Mouse (Mus musculus) midbrain, embryonic 13.5 days (tissue): Measurements from ENCODE around the gene Baiap2l1. TPM values are rescaled to one million over a fixed set of nuclear protein-coding genes. Genes with fewer than 3 reads are reported as not detected.
"Not testable (repeated sequence)": the region's sequence is repeated elsewhere in the genome, so short reads cannot be mapped to it uniquely, and the experiment has no call there.

Experiments used
- ATAC-seq: fragments of 200-750 bp; cut with Nextera tagmentation; 2 replicates; pipeline ENCODE4 v1.8.0; 2017; ENCODE audit warnings: mild to moderate bottlenecking, moderate TSS enrichment, moderate library complexity
- H3K27ac ChIP-seq: fragments of 300-500 bp; sonication (generic); 2 replicates; pipeline ENCODE4 v1.5.1; 2015; ENCODE audit warnings: inconsistent platforms, mild to moderate bottlenecking, moderate library complexity
- H3K27me3 ChIP-seq: fragments of 300-500 bp; sonication (generic); 2 replicates; pipeline ENCODE4 v1.6.1; 2015; ENCODE audit warnings: mild to moderate bottlenecking, inconsistent platforms
- H3K36me3 ChIP-seq: fragments of 300-500 bp; sonication (generic); 2 replicates; pipeline ENCODE4 v1.6.1; 2015; ENCODE audit warnings: mild to moderate bottlenecking, inconsistent platforms
- H3K4me1 ChIP-seq: fragments of 300-500 bp; sonication (generic); replicated peaks from 2 replicates; pipeline ENCODE4 v1.6.1; 2015; ENCODE audit warnings: inconsistent platforms
- H3K4me2 ChIP-seq: fragments of 300-500 bp; sonication (generic); replicated peaks from 2 replicates; pipeline ENCODE4 v1.6.1; 2015; ENCODE audit warnings: moderate library complexity, mild to moderate bottlenecking, inconsistent platforms
- H3K4me3 ChIP-seq: fragments of 300-500 bp; sonication (generic); replicated peaks from 2 replicates; pipeline ENCODE4 v1.5.1; 2015; ENCODE audit warnings: mild to moderate bottlenecking, inconsistent platforms
- H3K9ac ChIP-seq: fragments of 300-500 bp; sonication (generic); replicated peaks from 2 replicates; pipeline ENCODE4 v1.6.1; 2015; ENCODE audit warnings: mild to moderate bottlenecking, inconsistent platforms
- H3K9me3 ChIP-seq: fragments of 300-500 bp; sonication (generic); 2 replicates; pipeline ENCODE4 v1.6.1; 2016; ENCODE audit warnings: mild to moderate bottlenecking, inconsistent platforms
- WGBS: fragments of 180-500 bp; shearing (Covaris S2); methylation state at CpG from one replicate; pipeline ENCODE4 v1.1.7; 2015; 5-methylcytosine and 5-hydroxymethylcytosine counted together
- polyA plus RNA-seq: library from polyadenylated mRNA; unstranded; fragments of >200 nt; fragmentation: Nextera tagmentation; extraction: Ambion mirVana; gene quantifications from 2 replicates; pipeline ENCODE4 v1.2.1, GENCODE M21; 2015

The Baiap2l1 gene
- polyA plus RNA-seq, 1 experiment from 2014 or later: 1.5 TPM

DNA sequence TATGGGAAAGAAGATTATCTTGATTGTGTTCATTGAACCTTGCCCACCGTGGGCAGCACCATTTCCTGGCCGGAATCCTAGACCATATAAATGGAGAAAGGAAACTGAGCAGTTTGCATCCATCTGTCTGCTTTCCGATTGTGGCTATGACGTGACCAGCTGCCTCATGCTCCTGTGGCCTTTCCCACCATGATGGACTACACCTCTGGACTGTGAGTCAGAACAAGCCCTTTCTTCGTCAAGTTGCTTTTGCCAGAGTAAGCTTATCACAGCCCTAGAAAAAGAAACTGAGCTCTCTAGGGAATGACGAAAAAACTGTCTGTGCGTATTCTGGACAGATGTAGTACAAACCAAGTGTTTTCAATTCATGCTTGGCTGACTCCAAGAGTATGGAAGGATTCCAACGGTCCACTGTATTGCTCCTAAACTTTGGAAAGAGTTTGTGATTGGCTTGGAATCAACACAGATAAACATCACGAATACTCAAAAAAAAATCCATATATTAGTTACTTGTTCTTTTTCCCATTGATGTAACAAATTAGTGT is 10.8 kb upstream of the Baiap2l1 start:
- whole genome bisulfite sequencing: 92% methylated on average over 9 of the region's 9 CpGs
- ATAC-seq: no peak
- Histone ChIP-seq H3K4me2 (no peak overlapping the region), H3K4me3 (no peak overlapping the region), H3K27me3 (no peaks in the 10 kb centered on the region), H3K27ac (no peak overlapping the region), H3K9ac (no peak overlapping the region), H3K4me1 (no peaks in the 10 kb centered on the region), H3K36me3 (no peaks in the 10 kb centered on the region), H3K9me3 (no peaks in the 10 kb centered on the region)

DNA sequence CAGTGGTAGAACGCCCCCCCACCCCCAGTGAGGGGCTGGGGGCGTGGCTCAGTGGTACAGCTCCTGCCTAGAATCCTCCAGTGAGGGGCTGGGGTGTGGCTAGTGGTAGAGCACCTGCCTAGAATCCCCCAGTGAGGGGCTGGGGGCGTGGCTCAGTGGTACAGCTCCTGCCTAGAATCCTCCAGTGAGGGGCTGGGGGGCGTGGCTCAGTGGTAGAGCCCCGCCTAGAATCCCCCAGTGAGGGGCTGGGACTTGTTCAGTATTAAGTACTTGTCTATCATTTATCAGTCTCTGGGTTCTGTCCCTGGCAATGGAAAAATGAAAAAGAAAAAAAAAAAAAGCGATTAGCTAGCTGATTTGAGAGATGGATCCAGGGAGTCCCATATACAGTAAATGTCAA is 8.6 kb upstream of the Baiap2l1 start:
- H3K9ac ChIP-seq, H3K27ac ChIP-seq, H3K4me3 ChIP-seq, H3K4me2 ChIP-seq, H3K9me3 ChIP-seq, H3K36me3 ChIP-seq, H3K4me1 ChIP-seq, H3K27me3 ChIP-seq, ATAC-seq: not testable (repeated sequence)
- 67% methylated on average over 6 of the region's 6 CpGs for WGBS

DNA sequence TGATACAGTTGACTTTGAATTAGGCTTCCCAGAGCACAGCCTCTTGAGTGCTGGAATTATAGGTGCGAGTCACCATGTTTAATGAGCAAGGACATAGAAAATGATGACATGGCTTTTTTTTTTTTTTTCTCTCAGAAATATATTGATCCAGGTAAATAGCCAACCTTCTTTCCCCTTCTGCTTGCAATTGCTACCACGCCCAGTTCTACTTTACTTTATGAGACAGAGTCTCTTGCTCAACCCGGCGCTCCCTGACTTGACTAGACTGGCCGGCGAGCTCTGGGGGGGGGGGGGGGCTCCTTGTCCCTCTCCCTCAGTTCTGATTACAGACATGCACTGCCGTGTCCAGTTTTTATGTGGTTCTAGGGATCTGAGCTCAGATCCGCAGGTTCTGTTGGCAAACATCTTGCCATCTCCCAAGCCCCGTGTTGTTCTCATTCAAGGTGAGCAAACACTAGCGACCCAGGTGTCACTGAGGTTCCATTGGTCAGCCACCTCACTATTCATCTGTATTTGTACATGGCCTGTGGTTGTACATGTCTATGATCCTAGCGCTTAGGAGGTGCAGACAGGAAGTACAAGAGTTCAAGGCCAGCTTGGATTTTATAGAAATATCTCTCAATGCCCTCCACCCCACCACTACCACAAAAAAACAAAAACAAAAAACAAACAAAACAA is 6.9 kb upstream of the Baiap2l1 start:
- Histone ChIP-seq H3K4me3 (no peak overlapping the region), H3K9me3 (no peaks in the 10 kb centered on the region), H3K4me2 (no peak overlapping the region), H3K27me3 (peaks cover 5% of the 10 kb centered on the region; the same call in 1 of the 2 replicates), H3K27ac (no peak overlapping the region), H3K36me3 (no peaks in the 10 kb centered on the region), H3K4me1 (no peaks in the 10 kb centered on the region), H3K9ac (no peak overlapping the region)
- no peak for ATAC-seq
- 97% methylated on average over 11 of the region's 11 CpGs for WGBS

DNA sequence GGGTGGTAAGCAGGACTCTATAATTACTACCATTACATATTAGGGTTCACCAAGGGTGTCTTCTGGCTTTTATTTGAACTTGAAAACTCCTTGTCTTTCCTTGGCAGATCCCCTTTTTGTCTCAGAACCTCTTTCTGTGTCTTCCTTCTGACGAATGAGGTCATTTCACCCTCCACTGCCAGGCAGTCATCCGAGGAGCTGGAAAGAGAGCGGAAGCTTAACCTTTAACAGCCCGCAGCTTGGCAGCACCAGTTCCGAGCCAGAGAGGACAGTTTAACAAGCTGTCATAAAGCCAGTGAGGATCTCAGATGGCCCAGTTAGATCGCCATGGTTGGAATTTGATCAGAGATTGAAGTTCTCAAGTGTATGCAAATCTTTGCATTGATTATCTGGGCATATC is 2.4 kb upstream of the Baiap2l1 start:
- Histone ChIP-seq H3K27ac (no peak overlapping the region), H3K4me1 (peaks cover 18% of the 10 kb centered on the region), H3K27me3 (peaks cover 46% of the 10 kb centered on the region), H3K9ac (no peak overlapping the region), H3K4me2 (no peak overlapping the region), H3K36me3 (no peaks in the 10 kb centered on the region), H3K9me3 (no peaks in the 10 kb centered on the region), H3K4me3 (no peak overlapping the region)
- WGBS: 51% methylated on average over 6 of the region's 6 CpGs
- ATAC-seq: no peak

DNA sequence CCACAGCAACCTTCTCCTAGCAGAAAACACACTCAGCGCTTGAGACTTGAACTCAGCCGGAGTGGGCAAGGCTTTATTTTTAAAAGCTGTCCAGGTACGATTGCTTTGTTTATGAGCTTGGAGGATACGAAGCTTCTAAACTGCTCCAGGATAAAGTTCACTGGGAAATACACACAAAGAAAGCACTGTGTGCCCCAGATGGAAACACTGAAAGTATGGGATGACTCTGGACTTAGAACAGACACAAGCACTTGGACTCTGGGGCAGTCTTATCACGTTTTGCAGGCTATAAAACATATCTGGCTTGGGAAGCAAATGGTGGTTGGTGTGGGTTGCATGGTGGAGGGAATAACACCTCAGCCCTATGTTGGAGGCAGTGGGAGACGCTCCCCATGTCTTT is 2.0 kb upstream of the Baiap2l1 start:
- no peak overlapping the region for H3K4me3 ChIP-seq
- no peak overlapping the region for H3K4me2 ChIP-seq
- no peak overlapping the region for H3K9ac ChIP-seq
- no peaks in the 10 kb centered on the region for H3K9me3 ChIP-seq
- 88% methylated on average over 6 of the region's 6 CpGs for WGBS
- no peaks in the 10 kb centered on the region for H3K36me3 ChIP-seq
- no peak overlapping the region for H3K27ac ChIP-seq
- peaks cover 47% of the 10 kb centered on the region for H3K27me3 ChIP-seq
- no peak for ATAC-seq
- H3K4me1 ChIP-seq: peaks cover 18% of the 10 kb centered on the region

DNA sequence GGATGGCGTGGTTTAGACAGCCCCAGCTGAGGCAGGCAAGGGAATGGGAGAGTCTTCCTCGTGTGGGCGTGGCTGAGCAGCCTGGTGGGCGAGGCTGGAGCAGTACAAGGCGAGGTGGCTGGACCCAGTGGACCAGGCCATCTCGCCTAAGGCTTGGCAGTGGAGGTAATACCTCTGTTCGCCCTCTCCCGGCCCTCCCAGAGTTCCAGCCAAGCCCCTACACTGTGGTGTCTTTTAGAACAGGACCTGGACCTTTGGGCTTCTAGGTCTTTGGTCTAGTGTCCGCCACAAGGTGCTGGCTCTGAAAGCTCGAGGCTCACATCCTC is 643 bp upstream of the Baiap2l1 start:
- H3K27ac ChIP-seq: no peak overlapping the region
- peak; percentile 92; the same call in 1 of the 2 replicates for ATAC-seq
- H3K4me1 ChIP-seq: peaks cover 18% of the 10 kb centered on the region
- H3K9ac ChIP-seq: no peak overlapping the region
- H3K4me2 ChIP-seq: peak overlapping the region; percentile 96
- H3K4me3 ChIP-seq: peak overlapping the region; percentile 55
- 8% methylated on average over 10 of the region's 10 CpGs for WGBS
- H3K36me3 ChIP-seq: no peaks in the 10 kb centered on the region
- H3K27me3 ChIP-seq: peaks cover 47% of the 10 kb centered on the region
- no peaks in the 10 kb centered on the region for H3K9me3 ChIP-seq

DNA sequence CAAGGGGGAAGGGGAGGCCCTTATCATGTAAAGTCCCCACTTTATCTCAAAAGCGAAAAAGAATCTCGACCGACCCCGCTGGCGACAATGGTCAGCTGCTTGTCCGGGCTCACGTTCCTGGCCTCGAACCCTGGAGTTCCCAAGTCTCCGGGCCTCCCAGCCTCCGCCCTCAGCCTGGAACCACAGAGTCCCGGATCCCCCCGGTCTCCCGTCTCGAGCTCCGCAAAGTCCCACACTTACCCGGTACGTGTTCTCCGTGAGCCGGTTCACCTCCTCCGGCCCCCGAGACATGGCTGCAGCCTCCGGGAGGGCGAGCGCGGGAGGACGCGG is 396 bp downstream of the Baiap2l1 start:
- Histone ChIP-seq H3K9me3 (no peaks in the 10 kb centered on the region), H3K4me2 (peak overlapping the region; percentile 96), H3K36me3 (no peaks in the 10 kb centered on the region), H3K27me3 (peaks cover 47% of the 10 kb centered on the region), H3K27ac (no peak overlapping the region), H3K9ac (peak overlapping the region; percentile 44), H3K4me1 (peaks cover 18% of the 10 kb centered on the region), H3K4me3 (peak overlapping the region; percentile 55)
- no peak for ATAC-seq
- under 1% methylated on average over 21 of the region's 27 CpGs for WGBS

DNA sequence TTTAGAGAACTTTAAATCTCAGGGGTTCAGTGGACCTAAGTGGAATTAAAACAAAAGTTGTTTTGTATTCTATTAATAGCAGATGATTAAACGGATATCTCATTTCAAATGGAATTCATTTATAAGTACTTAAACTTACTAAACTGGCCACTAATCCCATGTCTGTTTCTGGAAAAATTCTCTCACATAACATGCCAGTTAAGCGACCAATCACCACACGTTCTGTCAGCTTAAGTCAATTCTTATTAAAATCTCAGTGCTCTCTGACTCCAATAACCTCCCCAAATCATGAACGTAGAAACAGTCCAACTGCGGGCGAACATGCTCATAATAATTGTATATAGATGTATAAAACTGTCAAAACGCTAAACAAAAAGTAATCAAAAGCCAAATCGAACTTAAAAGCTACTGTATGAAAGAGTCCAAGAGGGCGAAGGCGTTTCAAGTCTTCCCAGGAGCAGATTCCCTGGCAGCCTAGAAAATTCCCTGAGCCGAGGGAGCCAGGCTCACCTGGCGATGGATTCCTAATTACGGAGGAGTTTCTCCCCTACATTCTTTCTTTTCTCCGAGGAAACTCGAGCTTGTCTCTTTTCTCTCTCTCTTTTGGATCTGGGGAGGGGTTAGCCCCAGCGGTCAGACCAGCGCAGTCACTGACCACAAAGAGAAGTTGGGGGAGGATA is 996 bp downstream of the Baiap2l1 start:
- H3K9ac ChIP-seq: no peak overlapping the region
- no peak for ATAC-seq
- WGBS: 8% methylated on average over 17 of the region's 17 CpGs

DNA sequence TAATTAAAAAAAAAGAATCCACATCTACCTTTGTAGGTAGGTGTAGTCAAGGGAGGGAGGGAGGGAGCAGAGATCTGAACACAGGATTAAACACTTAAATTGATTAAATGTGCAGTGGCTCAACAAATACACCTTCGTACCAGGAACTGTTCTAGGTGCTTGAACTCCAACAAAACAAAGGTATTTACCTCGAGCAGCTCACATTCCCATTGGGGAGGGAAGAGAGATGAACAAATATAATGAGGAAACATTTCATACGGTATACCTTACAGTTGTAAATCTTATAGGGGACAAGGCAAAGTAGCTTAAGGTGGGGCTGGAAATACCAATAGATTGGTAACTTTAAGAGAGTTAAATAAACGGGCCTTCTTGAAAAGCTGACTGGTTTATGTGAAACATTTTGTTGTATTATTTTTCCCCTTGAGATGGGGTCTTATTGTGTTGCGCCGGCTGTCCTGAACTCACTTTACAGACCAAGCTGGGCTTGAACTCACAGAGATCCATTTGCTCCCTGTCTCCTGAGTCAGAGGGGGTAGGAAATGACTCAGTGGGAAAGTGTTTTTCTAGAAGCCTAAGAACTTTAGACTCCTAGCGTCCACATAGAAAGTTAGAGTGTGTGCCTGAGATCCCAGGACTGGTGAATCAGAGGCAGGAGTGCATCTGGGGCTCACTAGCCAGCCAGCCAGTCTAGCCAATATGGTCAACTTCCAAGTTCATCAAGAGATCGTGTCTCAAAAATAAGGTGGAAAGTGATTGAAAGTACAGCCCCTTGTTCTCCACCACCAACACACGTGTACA is 5.5 kb downstream of the Baiap2l1 start:
- 85% methylated on average over 9 of the region's 9 CpGs for WGBS
- ATAC-seq: no peak

More for the DNA sequence above, 996 bp downstream of the Baiap2l1 start:
- H3K36me3 ChIP-seq: no peaks in the 10 kb centered on the region
- peaks cover 47% of the 10 kb centered on the region for H3K27me3 ChIP-seq
- H3K27ac ChIP-seq: no peak overlapping the region
- H3K4me1 ChIP-seq: peaks cover 18% of the 10 kb centered on the region
- H3K9me3 ChIP-seq: no peaks in the 10 kb centered on the region
- peak overlapping the region; percentile 55 for H3K4me3 ChIP-seq
- H3K4me2 ChIP-seq: peak overlapping the region; percentile 96

DNA sequence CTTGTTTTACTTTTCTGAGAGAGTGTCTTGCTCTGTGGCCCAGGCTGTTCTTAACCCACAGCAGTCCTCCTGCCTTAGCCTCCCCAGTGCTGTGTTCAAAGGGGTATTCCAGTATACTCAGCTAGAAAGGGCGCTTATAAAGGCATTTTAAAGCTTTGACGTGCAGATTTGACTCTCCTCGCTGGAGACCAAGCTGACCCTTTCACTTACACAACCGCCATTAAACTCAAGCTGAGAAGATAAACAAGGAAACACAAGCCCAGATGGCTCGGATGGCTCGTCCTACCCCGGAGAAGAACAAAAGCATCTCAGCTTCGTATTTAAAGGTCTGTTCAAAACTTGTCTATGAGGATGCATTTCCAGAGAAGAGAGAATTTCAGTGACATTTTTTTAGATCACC is 6.7 kb downstream of the Baiap2l1 start:
- H3K4me2 ChIP-seq: no peak overlapping the region
- H3K27me3 ChIP-seq: peaks cover 10% of the 10 kb centered on the region
- 15% methylated on average over 8 of the region's 8 CpGs for whole genome bisulfite sequencing
- H3K4me3 ChIP-seq: no peak overlapping the region
- no peaks in the 10 kb centered on the region for H3K4me1 ChIP-seq
- no peaks in the 10 kb centered on the region for H3K9me3 ChIP-seq
- H3K36me3 ChIP-seq: no peaks in the 10 kb centered on the region
- H3K27ac ChIP-seq: no peak overlapping the region
- H3K9ac ChIP-seq: no peak overlapping the region
- no peak for ATAC-seq

More for the DNA sequence above, 5.5 kb downstream of the Baiap2l1 start:
- no peaks in the 10 kb centered on the region for H3K36me3 ChIP-seq
- no peak overlapping the region for H3K4me3 ChIP-seq
- H3K4me1 ChIP-seq: peaks cover 5% of the 10 kb centered on the region
- no peak overlapping the region for H3K27ac ChIP-seq
- no peaks in the 10 kb centered on the region for H3K9me3 ChIP-seq
- H3K9ac ChIP-seq: no peak overlapping the region
- peaks cover 20% of the 10 kb centered on the region for H3K27me3 ChIP-seq
- no peak overlapping the region for H3K4me2 ChIP-seq

DNA sequence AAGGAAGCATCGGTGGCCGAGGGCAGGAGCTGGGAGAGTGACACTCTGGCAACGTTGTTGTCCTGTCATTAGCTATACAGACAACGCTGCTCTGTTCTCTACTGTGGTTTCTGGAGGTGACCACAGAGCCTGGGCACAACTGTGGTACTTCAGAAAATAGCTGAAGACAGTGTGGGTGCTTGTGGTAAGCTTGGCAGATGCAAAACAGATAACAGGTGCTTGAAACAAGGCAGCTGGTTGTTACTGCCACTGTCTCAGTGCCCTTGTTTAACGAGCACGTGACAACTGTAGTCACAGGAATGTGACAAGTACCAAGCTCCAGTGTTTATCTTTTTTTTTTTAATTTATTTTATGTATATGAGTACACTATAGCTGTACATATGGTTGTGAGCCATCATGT is 13.3 kb downstream of the Baiap2l1 start:
- no peak for ATAC-seq
- 93% methylated on average over 6 of the region's 6 CpGs for WGBS
- no peak overlapping the region for H3K9ac ChIP-seq

DNA sequence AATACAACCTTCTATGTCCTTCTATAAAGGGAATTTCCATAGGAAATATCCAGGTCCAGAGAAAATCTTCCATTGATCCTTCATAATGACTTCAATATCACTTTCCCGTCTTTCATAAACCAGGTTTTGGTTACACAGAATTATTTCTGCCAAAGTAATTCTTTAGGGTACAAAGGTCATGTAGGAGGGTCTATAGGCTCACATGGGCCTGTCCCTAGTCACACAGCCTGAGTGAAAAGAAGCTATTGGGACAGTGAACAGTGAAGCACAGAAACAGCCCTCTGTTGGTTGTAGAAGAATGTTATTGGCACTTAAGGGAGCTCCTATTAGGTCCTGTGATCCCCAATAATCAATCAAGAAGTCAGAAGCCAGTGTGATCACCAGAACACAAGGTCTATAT is 16.8 kb downstream of the Baiap2l1 start:
- ATAC-seq: no peak
- 78% methylated on average over 1 of the region's 1 CpGs for WGBS
- no peak overlapping the region for H3K4me2 ChIP-seq
- no peaks in the 10 kb centered on the region for H3K4me1 ChIP-seq
- H3K9me3 ChIP-seq: no peaks in the 10 kb centered on the region
- no peak overlapping the region for H3K27ac ChIP-seq
- no peaks in the 10 kb centered on the region for H3K27me3 ChIP-seq
- H3K4me3 ChIP-seq: no peak overlapping the region
- H3K36me3 ChIP-seq: no peaks in the 10 kb centered on the region
- no peak overlapping the region for H3K9ac ChIP-seq

More for the DNA sequence above, 13.3 kb downstream of the Baiap2l1 start:
- H3K36me3 ChIP-seq: no peaks in the 10 kb centered on the region
- H3K27me3 ChIP-seq: no peaks in the 10 kb centered on the region
- no peak overlapping the region for H3K4me3 ChIP-seq
- no peaks in the 10 kb centered on the region for H3K9me3 ChIP-seq
- no peaks in the 10 kb centered on the region for H3K4me1 ChIP-seq
- no peak overlapping the region for H3K4me2 ChIP-seq
- H3K27ac ChIP-seq: no peak overlapping the region
